Mouse (Mus musculus): ENCODE measurements around the gene Arrb1. TPM values are rescaled to one million over a fixed set of nuclear protein-coding genes. Genes with fewer than 3 reads are reported as not detected.

Arrb1 gene
- polyA plus RNA-seq, 1 experiment from 2014 or later = 15.6 TPM

DNA sequence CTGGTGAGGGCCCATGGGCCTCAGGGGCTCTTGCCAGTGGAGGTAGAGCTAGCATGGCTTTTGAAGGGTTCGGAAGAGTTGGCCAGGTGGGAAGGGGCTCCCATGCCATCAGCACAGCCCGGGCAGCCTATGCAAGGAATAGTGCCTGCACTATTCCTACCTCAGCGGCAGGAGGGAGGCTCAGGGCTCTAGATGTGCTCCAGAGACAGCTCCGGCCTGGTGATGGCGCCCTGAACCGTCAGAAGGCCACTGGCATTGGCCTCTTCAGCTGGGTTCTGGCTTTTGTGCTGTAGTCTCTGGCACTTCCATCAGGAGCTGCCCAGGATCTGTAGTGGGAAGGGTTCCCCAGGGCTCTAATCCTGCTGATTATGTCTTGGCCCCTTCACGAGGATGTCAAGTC lies 28.0 kb downstream of the Arrb1 start:
- 0 out of 2 replicates have a peak overlapping the region, but pooled peaks have one; percentile 35 for H3K9ac ChIP-seq
- H3K9me3 ChIP-seq = no peaks in the 10 kb centered on the region
- H3K27ac ChIP-seq = peak overlapping the region; percentile 60; the same call in 1 of the 2 replicates
- H3K27me3 ChIP-seq = no peaks in the 10 kb centered on the region
- no peak overlapping the region for H3K4me3 ChIP-seq
- 56% methylated on average over 7 of the region's 7 CpGs for WGBS
- H3K4me1 ChIP-seq (replicated peaks) = peaks cover 75% of the 10 kb centered on the region
- no peaks in the 10 kb centered on the region for H3K36me3 ChIP-seq
- ATAC-seq (ENCODE audit: low FRiP score) = no peak
- H3K4me2 ChIP-seq = no peak overlapping the region

DNA sequence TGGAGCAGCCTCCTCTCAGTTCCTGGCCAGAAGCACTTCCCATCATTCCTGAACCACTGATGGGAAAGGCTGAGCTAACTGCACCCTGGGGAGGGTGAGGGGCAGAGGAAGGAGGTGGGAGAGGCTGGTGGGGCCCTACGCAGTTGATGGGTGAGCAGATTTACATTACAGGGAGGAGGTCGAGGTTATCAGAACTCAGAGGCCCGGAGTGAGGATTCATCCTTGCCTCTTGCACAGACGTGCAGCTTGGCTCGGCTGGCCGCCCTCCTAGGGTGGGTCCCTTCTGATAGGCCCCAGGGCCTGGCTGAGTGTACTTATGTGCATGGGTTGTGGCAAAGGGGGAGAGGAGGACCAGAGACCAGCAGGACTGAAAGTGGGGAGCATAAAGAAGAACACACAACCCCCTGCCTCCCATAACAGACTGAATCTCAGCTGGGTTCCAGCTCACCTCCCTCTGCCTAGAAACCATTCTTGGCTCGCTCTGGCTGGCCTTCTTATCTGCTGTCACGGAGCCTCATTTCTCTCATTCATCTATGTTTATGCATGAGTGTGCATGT lies 30.1 kb downstream of the Arrb1 start:
- peak overlapping the region; percentile 46; the same call in 1 of the 2 replicates for H3K9ac ChIP-seq
- H3K4me1 ChIP-seq (replicated peaks) = peaks cover 59% of the 10 kb centered on the region
- H3K27me3 ChIP-seq = no peaks in the 10 kb centered on the region
- no peak overlapping the region for H3K4me3 ChIP-seq
- H3K36me3 ChIP-seq = no peaks in the 10 kb centered on the region
- ATAC-seq (ENCODE audit: low FRiP score) = peak; percentile 43; the same call in 1 of the 2 replicates
- no peak overlapping the region for H3K4me2 ChIP-seq
- H3K9me3 ChIP-seq = no peaks in the 10 kb centered on the region
- H3K27ac ChIP-seq = peak overlapping the region; percentile 88
- WGBS = 29% methylated on average over 8 of the region's 8 CpGs

DNA sequence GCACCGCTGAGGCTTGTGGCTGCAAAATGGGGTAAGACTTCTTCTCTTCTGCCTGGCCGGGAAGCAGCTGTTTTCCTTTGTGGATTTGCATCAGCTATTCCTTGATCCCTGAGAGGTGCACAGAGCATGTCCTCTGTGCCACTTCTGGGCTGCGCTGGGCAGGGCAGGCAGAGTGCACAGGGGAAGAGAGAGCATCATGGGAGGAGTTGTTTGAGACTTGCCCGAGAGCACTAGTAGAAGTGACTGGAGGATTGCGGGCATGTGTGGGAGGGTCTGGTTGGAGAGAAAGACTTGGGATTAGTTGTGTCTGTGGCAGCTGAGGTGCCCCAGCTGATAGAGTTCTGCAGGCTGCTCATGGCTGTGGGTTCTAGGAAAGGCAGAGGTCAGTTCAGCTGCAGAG lies 35.4 kb downstream of the Arrb1 start:
- Histone ChIP-seq H3K4me2 (no peak overlapping the region), H3K27ac (peak overlapping the region; percentile 23), H3K9ac (peak overlapping the region; percentile 29; the same call in 1 of the 2 replicates), H3K36me3 (peaks cover 9% of the 10 kb centered on the region; the same call in 1 of the 2 replicates), H3K27me3 (no peaks in the 10 kb centered on the region), H3K9me3 (no peaks in the 10 kb centered on the region), H3K4me1 (replicated peaks) (peaks cover 42% of the 10 kb centered on the region), H3K4me3 (no peak overlapping the region)
- 70% methylated on average over 5 of the region's 5 CpGs for WGBS
- ATAC-seq (ENCODE audit: low FRiP score) = no peak

DNA sequence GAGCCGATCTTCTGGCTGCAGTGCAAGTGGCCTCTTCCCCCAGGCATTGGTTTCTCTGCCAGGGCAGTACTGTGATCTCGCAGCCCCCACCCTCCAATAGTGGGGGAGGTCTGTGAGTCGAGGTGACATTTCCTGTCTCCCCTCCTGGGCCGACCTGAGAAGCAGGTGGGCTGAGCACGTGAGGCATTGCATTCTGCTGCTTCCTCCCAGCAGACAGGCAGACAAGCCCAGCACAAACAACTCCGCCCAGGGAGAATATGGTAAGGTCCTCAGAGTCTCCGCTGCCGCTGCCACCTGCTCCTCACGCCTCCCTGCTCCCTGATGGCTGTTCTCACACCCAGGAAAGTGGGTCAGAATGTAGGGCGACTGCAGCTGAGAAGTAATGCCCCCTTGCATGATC lies 37.7 kb downstream of the Arrb1 start:
- Histone ChIP-seq H3K4me2 (no peak overlapping the region), H3K4me3 (no peak overlapping the region), H3K4me1 (replicated peaks) (peaks cover 28% of the 10 kb centered on the region), H3K27me3 (no peaks in the 10 kb centered on the region), H3K36me3 (peaks cover 9% of the 10 kb centered on the region; the same call in 1 of the 2 replicates), H3K9ac (0 out of 2 replicates have a peak overlapping the region, but pooled peaks have one; percentile 6), H3K9me3 (no peaks in the 10 kb centered on the region), H3K27ac (peak overlapping the region; percentile 13; the same call in 1 of the 2 replicates)
- WGBS = 41% methylated on average over 10 of the region's 10 CpGs
- no peak for ATAC-seq (ENCODE audit: low FRiP score)

DNA sequence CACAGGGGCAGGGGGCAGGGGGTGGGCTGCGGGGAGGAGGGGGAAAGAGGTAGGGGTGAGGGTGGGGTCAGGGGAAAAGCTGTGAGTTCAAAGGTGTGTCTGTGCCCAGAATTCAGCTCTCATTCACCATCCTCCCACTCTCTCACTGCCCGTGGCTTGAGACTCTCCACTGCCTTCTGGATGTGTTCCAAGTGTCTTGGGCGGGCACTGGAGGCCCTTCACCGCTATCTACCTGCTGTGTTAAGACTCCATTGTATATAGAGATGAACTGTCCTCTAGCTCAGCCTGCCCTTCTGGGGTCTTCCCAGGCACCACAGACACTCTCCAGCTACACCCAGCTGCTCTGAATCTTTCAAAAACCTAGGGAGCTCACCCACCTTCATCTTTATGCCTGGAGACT lies 38.1 kb downstream of the Arrb1 start:
- Histone ChIP-seq H3K4me1 (replicated peaks) (peaks cover 28% of the 10 kb centered on the region), H3K9me3 (no peaks in the 10 kb centered on the region), H3K36me3 (peaks cover 9% of the 10 kb centered on the region; the same call in 1 of the 2 replicates), H3K27me3 (no peaks in the 10 kb centered on the region), H3K27ac (0 out of 2 replicates have a peak overlapping the region, but pooled peaks have one; percentile 13), H3K4me2 (no peak overlapping the region), H3K4me3 (no peak overlapping the region), H3K9ac (0 out of 2 replicates have a peak overlapping the region, but pooled peaks have one; percentile 6)
- 58% methylated on average over 4 of the region's 4 CpGs for WGBS
- ATAC-seq (ENCODE audit: low FRiP score) = no peak

DNA sequence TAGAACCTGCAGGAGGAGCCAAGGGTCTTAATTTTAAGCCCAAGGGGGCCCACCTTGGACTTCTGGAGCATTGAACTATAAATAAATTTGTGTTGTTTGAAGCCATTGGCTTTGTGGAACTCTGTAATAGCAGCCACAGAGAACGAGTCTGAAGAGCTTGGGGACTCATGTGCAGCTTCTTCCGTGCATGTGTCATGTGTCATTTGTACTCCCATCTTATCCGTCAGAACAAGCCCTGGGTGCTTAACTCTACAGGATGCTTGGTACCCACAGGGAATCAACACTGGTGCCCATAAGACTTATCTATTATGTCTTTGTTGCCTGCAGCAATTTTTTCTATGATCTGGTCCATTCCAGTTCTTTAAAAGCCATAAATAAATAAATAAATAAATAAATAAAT lies 43.0 kb downstream of the Arrb1 start:
- H3K27ac ChIP-seq = no peak overlapping the region
- H3K4me2 ChIP-seq = no peak overlapping the region
- WGBS = 75% methylated on average over 3 of the region's 3 CpGs
- H3K36me3 ChIP-seq = peaks cover 8% of the 10 kb centered on the region; the same call in 1 of the 2 replicates
- H3K27me3 ChIP-seq = no peaks in the 10 kb centered on the region
- ATAC-seq (ENCODE audit: low FRiP score) = no peak
- no peaks in the 10 kb centered on the region for H3K9me3 ChIP-seq
- peaks cover 42% of the 10 kb centered on the region for H3K4me1 ChIP-seq (replicated peaks)
- no peak overlapping the region for H3K4me3 ChIP-seq
- H3K9ac ChIP-seq = no peak overlapping the region

DNA sequence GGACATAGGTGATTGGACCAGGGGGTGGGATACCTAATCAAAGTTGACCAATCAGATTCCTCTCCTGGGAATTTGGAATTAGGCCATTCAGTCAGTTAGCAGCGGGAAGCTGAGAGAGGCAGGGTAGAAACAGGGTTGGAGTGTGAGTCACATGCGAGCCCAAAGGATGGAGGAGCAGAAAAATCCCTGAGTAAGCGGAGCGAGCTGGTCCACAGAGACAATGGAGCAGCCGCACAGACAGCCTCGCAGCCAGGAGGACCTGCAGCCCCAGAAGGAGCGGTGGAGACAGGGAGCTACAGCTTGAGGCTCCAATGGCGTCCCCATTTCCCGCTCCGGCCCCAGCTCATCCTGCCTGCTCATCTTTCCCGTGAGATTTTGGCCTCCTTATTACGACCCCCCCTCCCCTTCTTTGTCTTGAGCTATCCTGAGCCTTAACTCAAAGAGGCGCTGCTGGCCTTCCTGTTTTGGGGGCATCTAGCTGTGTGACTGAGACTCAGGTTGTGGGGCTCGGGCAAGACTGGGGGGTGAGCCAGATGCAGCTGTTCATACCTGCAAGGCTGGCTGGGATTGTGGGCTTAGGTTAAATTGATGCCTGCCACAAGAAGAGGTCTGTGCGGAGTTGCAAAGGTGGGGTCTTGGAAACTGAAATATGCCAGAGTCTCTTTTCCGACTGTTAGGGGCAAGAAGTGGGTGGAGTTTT lies 44.4 kb downstream of the Arrb1 start:
- 0 out of 2 replicates have a peak, but pooled peaks have one; percentile 14 for ATAC-seq (ENCODE audit: low FRiP score)
- H3K9me3 ChIP-seq = no peaks in the 10 kb centered on the region
- WGBS = 10% methylated on average over 16 of the region's 16 CpGs
- H3K4me3 ChIP-seq = peak overlapping the region; percentile 5; the same call in 1 of the 2 replicates
- H3K27me3 ChIP-seq = no peaks in the 10 kb centered on the region
- peak overlapping the region; percentile 77 for H3K27ac ChIP-seq
- peaks cover 13% of the 10 kb centered on the region for H3K36me3 ChIP-seq
- H3K9ac ChIP-seq = peak overlapping the region; percentile 66
- H3K4me2 ChIP-seq = peak overlapping the region; percentile 43
- H3K4me1 ChIP-seq (replicated peaks) = peaks cover 40% of the 10 kb centered on the region

DNA sequence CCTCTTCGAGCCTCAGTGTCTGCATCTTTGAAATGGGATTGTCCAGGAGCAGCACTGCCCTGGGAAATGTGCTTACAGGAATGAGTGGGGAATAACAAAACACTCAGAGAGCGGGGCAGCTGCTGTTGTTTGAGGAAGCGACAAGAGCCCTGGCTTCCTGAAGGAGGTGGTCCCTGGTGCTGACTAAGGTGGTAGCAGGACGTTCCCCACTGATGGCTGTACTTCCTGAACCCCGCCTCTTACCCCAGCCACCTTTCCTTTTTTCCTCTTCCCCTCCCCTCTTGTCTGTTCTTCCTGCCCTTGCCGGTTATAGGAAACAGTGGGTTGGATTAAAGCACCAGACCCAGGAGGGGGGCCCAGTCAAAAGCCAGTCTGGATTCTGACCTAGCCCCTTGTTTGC lies 45.0 kb downstream of the Arrb1 start:
- ATAC-seq (ENCODE audit: low FRiP score) = no peak
- 36% methylated on average over 6 of the region's 6 CpGs for WGBS
- H3K9me3 ChIP-seq = no peaks in the 10 kb centered on the region

DNA sequence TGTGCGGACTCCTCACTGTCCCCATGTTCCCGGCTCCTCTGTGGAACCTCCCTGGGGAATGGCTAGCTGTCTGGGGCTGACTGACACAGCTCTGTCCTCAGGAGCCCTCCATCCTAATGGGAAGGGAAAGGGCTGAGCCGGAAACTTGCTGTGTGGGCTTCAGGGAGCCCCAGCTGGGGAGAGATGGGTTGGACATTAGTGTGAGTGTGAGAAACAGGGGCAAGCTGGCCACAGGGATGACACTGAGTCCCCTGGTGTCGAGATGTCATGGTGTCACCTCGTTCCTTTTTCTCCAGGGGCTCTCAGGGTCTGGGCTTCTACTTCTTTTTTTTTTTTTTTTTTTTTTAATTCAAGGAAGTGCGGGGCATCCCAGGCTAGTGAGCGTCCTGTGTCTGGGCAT lies 47.0 kb downstream of the Arrb1 start:
- H3K9me3 ChIP-seq = no peaks in the 10 kb centered on the region
- H3K36me3 ChIP-seq = peaks cover 31% of the 10 kb centered on the region
- 35% methylated on average over 7 of the region's 7 CpGs for WGBS
- peaks cover 56% of the 10 kb centered on the region for H3K4me1 ChIP-seq (replicated peaks)
- no peak overlapping the region for H3K4me2 ChIP-seq
- H3K27me3 ChIP-seq = no peaks in the 10 kb centered on the region
- H3K9ac ChIP-seq = no peak overlapping the region
- H3K4me3 ChIP-seq = no peak overlapping the region
- ATAC-seq (ENCODE audit: low FRiP score) = no peak
- peak overlapping the region; percentile 14; the same call in 1 of the 2 replicates for H3K27ac ChIP-seq

More for the DNA sequence above, 45.0 kb downstream of the Arrb1 start:
- Histone ChIP-seq H3K4me1 (replicated peaks) (peaks cover 40% of the 10 kb centered on the region), H3K4me2 (peak overlapping the region; percentile 43), H3K36me3 (peaks cover 17% of the 10 kb centered on the region), H3K27me3 (no peaks in the 10 kb centered on the region), H3K4me3 (peak overlapping the region; percentile 5; the same call in 1 of the 2 replicates), H3K9ac (peak overlapping the region; percentile 66; the same call in 1 of the 2 replicates), H3K27ac (peak overlapping the region; percentile 77; the same call in 1 of the 2 replicates)

DNA sequence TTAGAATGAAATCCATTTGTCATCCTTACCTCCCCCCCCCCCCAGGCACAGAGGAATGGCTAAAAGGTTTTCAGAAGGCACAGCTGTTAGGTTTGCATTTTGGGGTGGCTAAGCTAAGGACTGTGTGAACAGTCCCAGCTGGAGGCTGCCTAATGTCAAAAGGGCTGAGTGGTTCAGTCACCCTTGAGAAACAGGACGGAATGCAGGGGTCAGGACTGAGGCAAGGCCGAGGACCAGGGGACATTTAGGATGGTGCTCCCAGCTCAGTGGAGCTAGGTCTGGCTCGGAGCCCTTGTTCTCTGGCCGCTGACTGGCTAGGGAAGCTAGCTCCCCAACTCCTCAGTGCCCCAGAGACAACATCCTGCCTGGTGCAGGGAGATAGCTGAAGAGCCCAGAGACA lies 47.6 kb downstream of the Arrb1 start:
- H3K27ac ChIP-seq = peak overlapping the region; percentile 14; the same call in 1 of the 2 replicates
- WGBS = 15% methylated on average over 4 of the region's 4 CpGs

DNA sequence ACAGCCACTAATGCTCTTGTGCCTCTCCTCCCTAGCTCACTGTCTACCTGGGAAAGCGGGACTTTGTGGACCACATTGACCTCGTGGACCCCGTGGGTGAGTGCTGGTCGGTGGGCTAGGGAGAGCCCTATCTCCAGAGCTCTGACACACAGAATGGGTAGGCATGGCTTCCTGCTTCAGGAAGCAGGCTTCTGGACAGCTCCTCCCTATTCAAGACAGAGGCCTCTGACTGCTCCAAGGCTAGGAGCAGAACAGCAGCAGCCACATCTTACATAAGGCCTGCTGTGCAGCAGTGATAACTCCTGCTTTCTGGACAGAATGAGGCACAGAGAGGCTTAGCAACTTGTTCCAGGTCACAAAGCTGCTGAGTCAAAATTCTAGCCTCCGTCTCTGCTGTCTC lies 48.4 kb downstream of the Arrb1 start:
- H3K9ac ChIP-seq = no peak overlapping the region
- no peak overlapping the region for H3K27ac ChIP-seq
- no peak for ATAC-seq (ENCODE audit: low FRiP score)
- H3K4me3 ChIP-seq = no peak overlapping the region
- H3K4me1 ChIP-seq (replicated peaks) = peaks cover 61% of the 10 kb centered on the region
- H3K27me3 ChIP-seq = no peaks in the 10 kb centered on the region
- peaks cover 44% of the 10 kb centered on the region for H3K36me3 ChIP-seq
- 83% methylated on average over 5 of the region's 5 CpGs for WGBS
- no peaks in the 10 kb centered on the region for H3K9me3 ChIP-seq
- no peak overlapping the region for H3K4me2 ChIP-seq

More for the DNA sequence above, 47.6 kb downstream of the Arrb1 start:
- Histone ChIP-seq H3K36me3 (peaks cover 36% of the 10 kb centered on the region), H3K4me2 (no peak overlapping the region), H3K27me3 (no peaks in the 10 kb centered on the region), H3K4me1 (replicated peaks) (peaks cover 61% of the 10 kb centered on the region), H3K9ac (no peak overlapping the region), H3K4me3 (no peak overlapping the region), H3K9me3 (no peaks in the 10 kb centered on the region)
- no peak for ATAC-seq (ENCODE audit: low FRiP score)

DNA sequence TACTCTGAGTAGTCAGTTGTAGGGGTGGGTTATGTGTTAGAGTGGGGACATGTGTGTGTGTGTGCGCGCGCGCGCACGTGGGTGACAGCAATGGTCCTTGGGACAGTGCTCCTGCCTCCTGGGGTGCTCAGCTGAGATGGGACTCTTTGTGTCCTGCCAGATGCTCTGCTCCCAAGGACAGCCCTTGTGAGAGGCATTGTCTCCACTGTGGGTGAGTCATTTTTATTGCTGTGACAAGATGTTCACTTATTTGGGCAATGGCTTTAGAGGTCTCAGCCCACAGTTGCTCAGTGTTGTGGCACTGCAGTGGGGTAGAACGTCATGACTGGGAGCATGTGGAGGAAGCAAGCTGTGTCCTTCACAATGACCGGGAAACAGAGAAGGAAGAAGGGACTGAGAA lies 50.7 kb downstream of the Arrb1 start:
- ATAC-seq (ENCODE audit: low FRiP score) = no peak
- Histone ChIP-seq H3K9ac (no peak overlapping the region), H3K27me3 (no peaks in the 10 kb centered on the region), H3K4me3 (no peak overlapping the region), H3K36me3 (peaks cover 62% of the 10 kb centered on the region), H3K4me1 (replicated peaks) (peaks cover 54% of the 10 kb centered on the region), H3K27ac (peak overlapping the region; percentile 55; the same call in 1 of the 2 replicates), H3K4me2 (no peak overlapping the region), H3K9me3 (no peaks in the 10 kb centered on the region)
- WGBS = 91% methylated on average over 8 of the region's 8 CpGs
